Mouse (Mus musculus): Measurements from ENCODE around the gene Bok. TPM values are rescaled to one million over a fixed set of nuclear protein-coding genes. Genes with fewer than 3 reads are reported as not detected.

The Bok gene
- polyA plus RNA-seq, 1 experiment from 2014 or later, result 61.2 TPM

DNA sequence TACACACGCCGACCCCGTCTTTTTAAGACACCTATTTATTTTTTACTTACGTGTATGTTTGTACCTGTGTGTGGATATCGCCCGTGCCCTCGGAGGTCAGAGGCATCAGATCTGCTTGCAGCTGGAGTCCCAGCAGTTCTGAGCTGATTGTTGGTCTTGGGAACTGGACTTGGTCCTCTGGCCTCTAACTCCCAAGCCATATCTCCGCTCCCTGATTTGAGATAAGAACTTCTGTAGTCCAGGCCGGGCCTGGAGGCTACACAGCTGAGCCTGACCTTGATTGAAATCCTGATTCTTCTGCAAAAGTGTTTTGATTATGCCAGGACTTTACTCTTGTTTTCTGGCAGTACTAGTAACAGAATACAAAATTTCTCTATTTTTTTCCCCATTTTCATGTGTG lies 7.3 kb downstream of the Bok start:
- H3K4me2 ChIP-seq (replicated peaks), result no peak overlapping the region
- H3K27me3 ChIP-seq, result no peaks in the 10 kb centered on the region
- H3K4me3 ChIP-seq (replicated peaks), result no peak overlapping the region
- no peak overlapping the region for H3K9ac ChIP-seq (replicated peaks)
- ATAC-seq, result no peak
- H3K27ac ChIP-seq, result no peak overlapping the region
- H3K4me1 ChIP-seq (replicated peaks), result peaks cover under 1% of the 10 kb centered on the region; the same call in 1 of the 2 replicates
- H3K36me3 ChIP-seq, result peaks cover 30% of the 10 kb centered on the region
- WGBS, result 96% methylated on average over 9 of the region's 9 CpGs
- no peaks in the 10 kb centered on the region for H3K9me3 ChIP-seq

DNA sequence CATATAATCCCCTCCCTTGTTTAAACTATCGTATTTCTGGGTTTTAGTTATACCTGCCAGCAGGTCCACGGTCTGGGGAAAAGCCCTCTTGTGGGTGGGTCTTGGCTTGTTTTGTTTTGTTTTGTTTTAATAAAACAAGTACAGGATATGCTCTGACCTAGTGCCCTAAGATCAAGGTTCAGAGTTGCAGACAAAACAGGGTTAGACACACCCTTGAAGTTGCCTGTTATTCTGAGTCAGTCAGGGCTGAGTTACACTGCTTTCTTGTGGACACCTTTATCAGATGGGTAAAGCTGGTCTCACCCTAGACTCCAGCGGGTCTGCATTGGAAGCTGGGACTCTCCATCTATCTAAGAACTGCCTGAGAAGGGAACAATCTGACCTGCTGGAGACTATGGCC lies 8.0 kb downstream of the Bok start:
- Histone ChIP-seq H3K27ac (no peak overlapping the region), H3K9me3 (no peaks in the 10 kb centered on the region), H3K4me3 (replicated peaks) (no peak overlapping the region), H3K4me1 (replicated peaks) (no peaks in the 10 kb centered on the region), H3K9ac (replicated peaks) (no peak overlapping the region), H3K36me3 (peaks cover 30% of the 10 kb centered on the region), H3K27me3 (no peaks in the 10 kb centered on the region), H3K4me2 (replicated peaks) (no peak overlapping the region)
- 93% methylated on average over 3 of the region's 3 CpGs for WGBS
- no peak for ATAC-seq

DNA sequence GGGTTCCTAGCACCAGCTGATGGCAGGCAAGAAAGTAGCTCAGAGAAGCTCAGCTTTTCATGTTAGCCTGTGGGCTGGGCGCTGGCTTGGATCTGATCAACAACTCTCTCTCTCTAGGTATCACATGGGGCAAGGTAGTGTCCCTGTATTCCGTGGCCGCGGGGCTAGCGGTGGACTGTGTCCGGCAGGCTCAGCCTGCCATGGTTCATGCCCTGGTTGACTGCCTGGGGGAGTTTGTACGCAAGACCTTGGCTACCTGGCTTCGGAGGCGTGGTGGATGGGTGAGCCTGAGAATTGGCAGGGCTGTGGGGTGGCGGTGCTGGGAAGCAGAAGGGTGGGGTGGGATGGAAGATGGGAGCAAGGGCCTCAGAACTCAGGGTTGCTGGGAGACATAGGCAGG lies 8.5 kb downstream of the Bok start:
- Histone ChIP-seq H3K9me3 (no peaks in the 10 kb centered on the region), H3K4me1 (replicated peaks) (no peaks in the 10 kb centered on the region), H3K27me3 (no peaks in the 10 kb centered on the region), H3K4me3 (replicated peaks) (no peak overlapping the region), H3K9ac (replicated peaks) (no peak overlapping the region), H3K36me3 (peaks cover 30% of the 10 kb centered on the region), H3K4me2 (replicated peaks) (no peak overlapping the region), H3K27ac (no peak overlapping the region)
- ATAC-seq, result no peak
- 96% methylated on average over 10 of the region's 10 CpGs for WGBS

DNA sequence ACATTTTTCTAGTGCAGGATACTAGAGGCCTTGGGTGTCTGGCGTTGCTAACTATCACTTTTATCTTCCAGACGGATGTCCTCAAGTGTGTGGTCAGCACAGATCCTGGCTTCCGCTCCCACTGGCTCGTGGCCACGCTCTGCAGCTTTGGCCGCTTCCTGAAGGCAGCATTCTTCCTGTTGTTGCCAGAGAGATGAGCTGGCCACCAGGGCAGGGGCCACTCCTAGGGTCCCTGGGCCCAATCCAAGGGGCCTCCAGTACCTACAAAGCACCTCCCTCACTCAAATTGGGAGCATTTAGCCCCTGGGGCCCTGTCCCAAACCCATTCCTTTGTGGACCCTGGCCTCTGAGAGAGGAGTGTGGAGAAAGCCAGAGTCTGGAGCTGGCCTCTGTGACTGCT lies 9.5 kb downstream of the Bok start:
- no peaks in the 10 kb centered on the region for H3K9me3 ChIP-seq

DNA sequence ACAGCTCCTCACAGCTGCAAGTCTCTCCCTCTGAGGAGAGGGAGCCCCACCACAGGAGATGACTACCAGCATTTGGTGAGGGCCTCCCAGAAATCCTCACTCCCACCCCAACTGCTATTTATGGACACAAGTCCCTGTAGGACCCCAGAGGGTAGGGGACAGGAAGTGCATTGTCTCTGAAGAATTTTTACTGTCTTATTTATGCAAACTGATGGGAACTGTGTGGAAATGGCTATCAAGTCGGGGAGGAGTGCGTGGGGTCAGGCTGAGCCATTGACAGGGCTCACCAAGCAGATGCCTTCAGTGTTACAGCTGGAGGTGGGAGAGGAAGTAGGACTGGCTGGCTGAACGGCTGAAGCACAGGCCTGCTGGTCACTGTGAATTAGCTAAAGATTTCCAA lies 11.9 kb downstream of the Bok start:
- H3K9ac ChIP-seq (replicated peaks), result no peak overlapping the region
- no peak overlapping the region for H3K4me3 ChIP-seq (replicated peaks)
- no peaks in the 10 kb centered on the region for H3K4me1 ChIP-seq (replicated peaks)
- H3K36me3 ChIP-seq, result peaks cover 17% of the 10 kb centered on the region
- H3K4me2 ChIP-seq (replicated peaks), result no peak overlapping the region
- H3K27me3 ChIP-seq, result no peaks in the 10 kb centered on the region
- WGBS, result 83% methylated on average over 3 of the region's 3 CpGs
- no peak overlapping the region for H3K27ac ChIP-seq
- H3K9me3 ChIP-seq, result no peaks in the 10 kb centered on the region
- ATAC-seq, result no peak

More for the DNA sequence above, 9.5 kb downstream of the Bok start:
- no peak overlapping the region for H3K4me2 ChIP-seq (replicated peaks)
- no peak overlapping the region for H3K4me3 ChIP-seq (replicated peaks)
- WGBS, result 89% methylated on average over 6 of the region's 6 CpGs
- no peaks in the 10 kb centered on the region for H3K4me1 ChIP-seq (replicated peaks)
- no peaks in the 10 kb centered on the region for H3K27me3 ChIP-seq
- H3K27ac ChIP-seq, result no peak overlapping the region
- peaks cover 29% of the 10 kb centered on the region for H3K36me3 ChIP-seq
- no peak overlapping the region for H3K9ac ChIP-seq (replicated peaks)
- ATAC-seq, result no peak

DNA sequence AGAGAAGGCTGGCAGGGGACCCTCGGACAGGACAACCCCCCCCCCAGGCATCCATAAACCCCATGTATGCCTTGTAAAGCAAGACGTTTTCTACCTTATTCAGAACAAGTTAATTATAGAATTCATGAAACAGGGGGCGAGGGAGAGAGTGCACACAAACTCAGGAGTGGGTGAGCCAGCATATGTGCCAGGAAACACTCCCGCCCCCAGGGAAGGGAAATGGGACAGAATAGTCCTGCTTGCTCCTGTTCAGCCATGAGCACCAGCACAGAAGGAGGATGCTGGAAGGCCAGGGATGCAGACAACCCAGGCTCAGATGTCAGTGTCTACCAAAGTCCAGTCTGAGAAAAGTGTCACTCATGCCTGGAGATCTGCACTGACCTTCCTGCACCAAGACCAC lies 13.7 kb downstream of the Bok start:
- no peak overlapping the region for H3K4me2 ChIP-seq (replicated peaks)
- H3K9ac ChIP-seq (replicated peaks), result no peak overlapping the region
- no peak overlapping the region for H3K4me3 ChIP-seq (replicated peaks)
- no peak overlapping the region for H3K27ac ChIP-seq
- no peaks in the 10 kb centered on the region for H3K4me1 ChIP-seq (replicated peaks)
- peaks cover 22% of the 10 kb centered on the region for H3K36me3 ChIP-seq
- no peaks in the 10 kb centered on the region for H3K27me3 ChIP-seq
- no peak for ATAC-seq
- WGBS, result 95% methylated on average over 4 of the region's 4 CpGs
- H3K9me3 ChIP-seq, result no peaks in the 10 kb centered on the region

DNA sequence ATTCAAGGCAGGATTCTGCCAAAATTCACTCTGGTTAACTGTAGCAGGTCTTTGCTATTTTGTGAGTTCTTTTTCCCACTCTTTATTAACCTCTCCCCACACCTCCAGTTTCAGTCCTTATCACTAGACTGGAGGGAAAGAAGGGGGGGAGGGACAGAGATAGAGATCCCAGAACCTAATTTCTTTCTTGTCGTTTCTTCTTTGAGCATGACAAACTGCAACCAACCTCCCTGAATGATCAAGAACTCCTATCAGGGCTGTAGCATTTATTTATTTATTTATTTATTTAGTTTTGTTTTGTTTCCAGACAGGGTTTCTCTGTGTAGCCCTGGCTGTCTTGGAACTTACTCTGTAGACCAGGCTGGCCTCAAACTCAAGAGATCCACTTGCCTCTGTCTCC lies 16.6 kb downstream of the Bok start:
- WGBS, result 97% methylated on average over 1 of the region's 1 CpGs
- Histone ChIP-seq H3K27ac (no peak overlapping the region), H3K9ac (replicated peaks) (no peak overlapping the region), H3K36me3 (peaks cover 14% of the 10 kb centered on the region), H3K4me1 (replicated peaks) (no peaks in the 10 kb centered on the region), H3K4me2 (replicated peaks) (no peak overlapping the region), H3K9me3 (no peaks in the 10 kb centered on the region), H3K27me3 (no peaks in the 10 kb centered on the region), H3K4me3 (replicated peaks) (no peak overlapping the region)
- ATAC-seq, result no peak

DNA sequence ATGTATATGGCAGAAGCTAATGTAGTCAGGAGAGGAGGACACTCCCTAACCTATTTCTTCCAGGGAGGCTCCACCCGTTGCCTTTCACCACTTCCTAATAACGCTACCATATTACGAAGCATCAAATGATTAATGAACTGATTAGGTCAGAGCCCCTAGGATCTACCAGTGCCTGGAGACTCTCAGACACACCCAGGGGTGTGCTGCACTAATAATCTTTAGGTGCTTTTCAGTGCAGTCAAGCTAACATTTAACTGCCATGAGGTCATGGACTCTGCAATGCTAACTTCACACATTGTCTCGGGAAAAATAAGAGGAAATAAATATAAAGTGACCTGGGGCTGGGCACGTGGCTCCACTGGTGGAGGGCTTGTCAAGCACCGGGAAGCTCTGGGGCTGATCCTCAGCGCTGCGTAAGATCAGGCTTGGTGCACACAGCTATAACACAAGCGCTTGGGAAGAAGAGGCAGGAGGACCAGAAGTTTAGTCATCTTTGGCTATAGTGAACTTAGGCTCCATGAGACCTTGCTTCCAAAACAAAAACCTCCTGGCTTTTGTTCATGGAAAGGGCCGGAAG lies 18.1 kb downstream of the Bok start:
- Histone ChIP-seq H3K4me1 (replicated peaks) (no peaks in the 10 kb centered on the region), H3K27me3 (no peaks in the 10 kb centered on the region), H3K27ac (no peak overlapping the region), H3K9ac (replicated peaks) (no peak overlapping the region), H3K9me3 (no peaks in the 10 kb centered on the region), H3K36me3 (peaks cover 16% of the 10 kb centered on the region), H3K4me2 (replicated peaks) (no peak overlapping the region), H3K4me3 (replicated peaks) (no peak overlapping the region)
- ATAC-seq, result no peak
- WGBS, result 94% methylated on average over 10 of the region's 10 CpGs

DNA sequence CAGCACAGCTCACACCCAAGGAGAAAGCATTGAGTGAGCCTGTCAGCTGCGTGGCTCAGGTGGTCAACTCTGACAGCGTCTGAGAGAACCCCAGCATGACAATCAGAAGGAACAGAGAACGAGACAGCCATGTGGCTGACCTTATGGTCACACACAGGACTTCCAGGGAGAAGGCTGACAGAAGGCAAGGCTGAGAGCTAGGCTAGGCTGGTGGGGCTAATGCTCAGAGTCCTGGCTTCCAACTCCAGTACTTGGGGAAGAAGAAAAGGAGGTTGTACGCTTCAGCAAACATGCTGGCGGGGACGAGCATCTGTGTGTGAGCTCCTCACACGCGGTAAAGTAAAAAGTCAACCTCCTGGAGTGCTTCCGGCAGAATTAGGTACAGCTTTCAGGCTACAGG lies 18.9 kb downstream of the Bok start:
- WGBS, result 92% methylated on average over 9 of the region's 9 CpGs
- Histone ChIP-seq H3K9ac (replicated peaks) (no peak overlapping the region), H3K4me2 (replicated peaks) (no peak overlapping the region), H3K9me3 (no peaks in the 10 kb centered on the region), H3K4me1 (replicated peaks) (no peaks in the 10 kb centered on the region), H3K4me3 (replicated peaks) (no peak overlapping the region), H3K27ac (no peak overlapping the region), H3K36me3 (peaks cover 17% of the 10 kb centered on the region), H3K27me3 (no peaks in the 10 kb centered on the region)
- ATAC-seq, result no peak

DNA sequence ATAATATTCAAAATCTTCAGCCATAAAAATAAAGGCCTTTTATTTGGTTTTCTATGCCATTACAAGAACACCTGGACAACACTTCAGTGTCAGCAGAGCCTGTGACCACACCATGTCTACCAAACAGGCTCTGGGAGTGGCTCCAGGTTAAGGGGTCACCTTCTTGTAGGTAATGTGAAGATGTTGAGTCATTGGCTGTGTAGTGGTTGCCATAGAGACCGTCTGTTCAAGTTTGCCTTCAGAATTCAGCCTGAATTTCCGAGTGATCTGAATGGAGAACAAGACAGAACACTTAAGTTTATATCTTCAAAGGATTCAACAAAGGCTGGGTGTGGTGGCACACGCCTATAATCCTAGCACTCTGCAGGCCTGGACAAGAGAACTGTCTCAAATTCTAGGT lies 19.9 kb downstream of the Bok start:
- no peaks in the 10 kb centered on the region for H3K4me1 ChIP-seq (replicated peaks)
- H3K27ac ChIP-seq, result no peak overlapping the region
- no peaks in the 10 kb centered on the region for H3K27me3 ChIP-seq
- ATAC-seq, result no peak
- H3K36me3 ChIP-seq, result peaks cover 17% of the 10 kb centered on the region
- H3K4me2 ChIP-seq (replicated peaks), result no peak overlapping the region
- no peak overlapping the region for H3K9ac ChIP-seq (replicated peaks)
- H3K9me3 ChIP-seq, result no peaks in the 10 kb centered on the region
- WGBS, result 67% methylated on average over 3 of the region's 3 CpGs
- no peak overlapping the region for H3K4me3 ChIP-seq (replicated peaks)

DNA sequence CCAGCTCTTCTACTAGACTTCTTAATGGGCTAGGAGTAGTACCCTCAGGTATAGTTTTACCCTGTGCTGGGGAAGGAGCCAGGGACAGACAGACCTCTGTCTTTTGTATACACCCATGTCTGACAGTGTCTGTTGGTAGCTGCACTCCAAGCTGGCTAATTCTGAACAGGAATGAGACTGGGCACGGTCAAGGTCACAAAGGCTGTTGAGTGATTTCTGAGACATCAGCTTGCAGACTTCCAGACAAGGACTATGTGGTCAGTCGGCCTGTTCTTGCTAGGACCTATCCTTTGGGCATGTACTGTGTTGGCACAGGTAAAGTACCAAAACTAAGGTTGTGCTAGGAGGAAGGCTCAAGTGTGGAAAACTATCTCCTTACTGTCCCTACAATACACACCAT lies 30.7 kb downstream of the Bok start:
- ATAC-seq, result no peak
- Histone ChIP-seq H3K4me3 (replicated peaks) (no peak overlapping the region), H3K36me3 (peaks cover 35% of the 10 kb centered on the region), H3K4me2 (replicated peaks) (no peak overlapping the region), H3K27me3 (no peaks in the 10 kb centered on the region), H3K4me1 (replicated peaks) (no peaks in the 10 kb centered on the region), H3K9ac (replicated peaks) (no peak overlapping the region), H3K9me3 (no peaks in the 10 kb centered on the region), H3K27ac (no peak overlapping the region)
- WGBS, result 90% methylated on average over 2 of the region's 2 CpGs

DNA sequence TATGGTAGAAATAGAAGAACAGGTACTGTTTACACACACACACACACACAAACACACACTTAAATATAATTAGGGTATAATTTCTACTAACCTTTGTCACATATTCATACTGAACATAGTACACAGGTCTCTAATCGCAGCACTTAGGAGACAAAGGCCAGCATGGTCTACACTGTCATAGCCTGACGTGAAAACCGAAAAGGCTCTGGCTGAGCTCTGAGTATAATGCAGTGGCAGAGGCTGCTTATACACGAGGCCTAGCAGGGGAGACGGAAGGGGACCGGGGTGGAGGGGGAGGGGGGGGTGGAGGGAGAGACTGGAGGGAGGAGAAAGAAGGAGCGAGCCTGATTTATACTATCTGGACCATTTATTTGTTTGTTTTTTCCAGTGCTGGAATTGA lies 36.1 kb downstream of the Bok start:
- H3K36me3 ChIP-seq, result peaks cover 10% of the 10 kb centered on the region
- no peaks in the 10 kb centered on the region for H3K9me3 ChIP-seq
- no peaks in the 10 kb centered on the region for H3K27me3 ChIP-seq
- no peak overlapping the region for H3K4me2 ChIP-seq (replicated peaks)
- H3K4me3 ChIP-seq (replicated peaks), result no peak overlapping the region
- no peak overlapping the region for H3K9ac ChIP-seq (replicated peaks)
- H3K4me1 ChIP-seq (replicated peaks), result no peaks in the 10 kb centered on the region
- H3K27ac ChIP-seq, result no peak overlapping the region
- WGBS, result 63% methylated on average over 7 of the region's 7 CpGs
- 0 out of 2 replicates have a peak, but pooled peaks have one; percentile 66 for ATAC-seq

DNA sequence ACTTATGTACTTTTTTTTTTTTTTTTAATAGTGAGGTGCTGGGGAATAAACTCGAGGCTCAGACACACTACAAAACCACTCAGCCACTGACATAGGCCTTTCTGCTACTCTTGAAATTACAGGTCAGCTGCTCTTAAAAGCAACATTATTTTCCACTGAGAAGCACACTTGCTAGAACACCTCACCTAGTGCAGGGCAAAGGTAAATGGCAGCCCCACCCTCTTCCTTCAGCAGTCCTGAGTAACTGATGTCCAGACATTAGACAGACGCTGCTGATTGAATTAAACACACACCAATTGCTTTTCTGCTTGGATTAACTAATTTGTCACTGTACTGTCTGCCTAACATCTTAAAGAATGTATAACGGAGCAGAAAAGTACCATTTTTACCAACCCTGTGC lies 39.2 kb downstream of the Bok start:
- Histone ChIP-seq H3K36me3 (peaks cover 5% of the 10 kb centered on the region), H3K4me1 (replicated peaks) (no peaks in the 10 kb centered on the region), H3K9me3 (no peaks in the 10 kb centered on the region), H3K4me3 (replicated peaks) (no peak overlapping the region), H3K4me2 (replicated peaks) (no peak overlapping the region), H3K27ac (no peak overlapping the region), H3K9ac (replicated peaks) (no peak overlapping the region), H3K27me3 (no peaks in the 10 kb centered on the region)
- 92% methylated on average over 3 of the region's 3 CpGs for WGBS
- no peak for ATAC-seq

Data from midbrain, embryonic 13.5 days (tissue).